Mouse (Mus musculus) gastrocnemius, postnatal 14 days (tissue): ENCODE results near the gene Mogs. TPM values are rescaled to one million over a fixed set of nuclear protein-coding genes. Genes with fewer than 3 reads are reported as not detected.

Experiments used
- DNase-seq: peaks from one replicate; pipeline ENCODE4 v3.0.0; 2021; ENCODE audit warnings: mixed read lengths
- intact Hi-C: fragments of 180-260 bp; cut with DNase I; formaldehyde crosslinking; loops from one replicate; pipeline ENCODE4 v1.15.1; 2025; ENCODE audit warnings: low total_unique reads
- total RNA-seq, 2 experiments: library from RNA; stranded (reverse); gene quantifications; 2 replicates each; pipeline ENCODE4 v1.2.3; 2021

Mogs gene
- total RNA-seq, 2 experiments from 2014 or later: 6.8 to 8.8 TPM

DNA sequence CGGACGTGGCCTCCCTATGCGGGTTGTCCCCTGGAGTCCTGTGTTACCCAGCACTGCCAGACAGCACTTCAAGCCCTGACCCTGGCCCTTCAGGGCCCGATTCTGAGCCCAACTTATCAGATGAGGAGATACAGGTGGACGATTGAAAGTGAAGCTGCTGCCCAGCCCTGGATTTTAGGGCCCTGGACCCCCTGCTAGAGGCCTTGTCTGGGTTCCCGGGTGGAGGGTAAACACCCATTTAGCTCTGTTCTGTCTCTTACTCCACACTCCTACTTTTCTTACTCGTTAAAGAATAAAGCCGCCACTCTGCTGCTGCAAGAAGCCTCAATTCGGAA, 27.4 kb upstream of the Mogs start:
- intact Hi-C loops: no loop called here
- DNase-seq: no peak

DNA sequence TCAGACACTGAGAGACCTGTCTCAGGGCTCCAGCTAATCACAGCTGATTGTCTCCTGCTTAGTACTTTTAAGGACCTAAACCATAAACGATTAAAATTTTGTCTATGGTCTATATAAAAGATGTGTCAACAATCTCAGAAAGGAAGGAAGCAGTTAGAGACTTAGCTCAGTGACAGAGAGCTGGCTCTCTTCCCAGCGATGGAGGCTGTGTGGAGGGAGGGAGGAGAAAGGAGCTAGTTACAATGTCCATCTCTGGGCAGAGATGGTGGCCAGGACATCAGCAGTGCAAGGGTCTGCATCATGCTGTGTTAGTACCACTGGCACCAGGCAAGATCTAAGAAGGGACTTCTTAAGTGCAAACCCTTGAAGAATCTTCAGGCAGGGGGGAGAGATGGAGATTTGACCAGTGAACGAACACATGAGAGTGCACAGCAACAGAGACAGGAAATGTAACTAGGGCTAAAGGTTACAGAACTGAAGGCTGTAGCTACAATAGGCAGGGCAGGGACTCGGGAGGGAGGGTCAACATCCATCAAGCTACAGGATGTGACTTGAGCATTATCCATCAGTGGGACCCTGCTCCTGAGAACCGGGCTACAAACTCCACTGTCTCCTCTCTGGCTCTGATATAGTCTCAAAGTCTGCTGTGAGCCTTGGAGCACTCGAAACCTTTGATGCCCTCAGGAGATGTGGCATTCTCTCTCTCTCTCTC, 22.7 kb upstream of the Mogs start:
- DNase-seq: no peak
- intact Hi-C loops: no loop called here

DNA sequence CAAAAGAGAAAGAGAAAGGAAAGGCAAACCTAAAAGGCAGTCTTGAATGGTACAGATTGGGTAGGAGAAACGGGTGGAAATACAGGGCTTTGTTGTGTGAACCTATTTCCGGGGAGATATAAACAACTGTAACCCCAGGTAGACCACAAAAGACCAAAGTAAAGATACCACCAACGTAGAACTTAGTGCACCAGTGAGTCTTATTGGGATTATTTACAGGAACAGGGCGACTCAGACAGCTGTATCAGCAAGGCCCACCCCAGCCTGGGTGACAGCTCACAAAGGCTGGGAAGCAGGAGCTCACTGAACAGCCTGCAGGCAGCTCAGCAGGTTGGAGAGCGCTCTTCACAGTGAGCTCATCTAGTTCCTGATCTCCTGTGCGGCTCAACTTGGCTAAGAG, 19.3 kb upstream of the Mogs start:
- DNase-seq: no peak
- intact Hi-C loops: no loop called here

DNA sequence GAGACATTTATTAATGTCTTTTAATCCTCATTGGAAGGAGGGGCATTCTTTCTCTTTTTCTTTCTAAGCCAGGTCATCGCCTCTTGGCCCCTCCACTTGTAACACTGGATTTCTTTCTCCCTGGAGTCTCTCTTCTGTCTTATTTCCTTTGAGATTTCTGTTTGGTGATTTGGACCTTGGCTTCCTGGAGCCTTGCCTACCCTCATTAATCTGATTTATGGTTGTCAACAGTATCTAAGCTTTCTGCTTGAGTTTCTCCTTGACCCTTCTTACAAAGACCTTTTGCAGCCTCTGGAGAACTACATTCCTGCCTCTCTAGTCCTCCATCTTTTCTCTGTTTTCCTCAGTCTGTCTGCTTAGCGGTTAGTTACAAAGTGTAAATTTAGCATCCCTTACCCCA, 16.9 kb upstream of the Mogs start:
- intact Hi-C loops: no loop called here
- DNase-seq: no peak

DNA sequence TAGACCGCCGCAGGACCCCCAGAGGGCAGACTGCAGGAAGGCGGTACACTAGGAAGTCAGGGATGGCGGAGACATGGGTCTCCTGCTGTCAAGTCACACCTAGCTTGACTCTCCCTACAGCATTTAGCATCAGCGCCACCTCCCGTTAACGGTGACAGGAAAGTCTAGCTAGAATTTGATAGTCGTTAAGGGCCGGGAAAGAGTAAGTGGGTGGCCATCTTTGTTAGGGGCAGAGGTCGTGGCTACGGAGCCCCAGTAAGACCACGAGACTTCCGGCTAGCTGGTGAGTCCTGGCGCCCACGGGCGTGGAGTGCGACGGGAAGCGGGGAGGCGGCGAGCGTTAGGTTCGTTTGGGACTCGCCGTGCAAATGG, 14.0 kb upstream of the Mogs start, which contains the start of the genes Ccdc142 and Gm42688:
Gene Ccdc142 (plus strand): TSS at position 286 of the 372 bp plus-strand sequence.
Gene Gm42688 (plus strand): TSS at position 302 of the 372 bp plus-strand sequence.
- intact Hi-C loops: loop anchor here (5.0 kb wide), 1 partner anchor 99 kb away; no protein-coding TSS in a partner anchor
- DNase-seq: peak; percentile 88

DNA sequence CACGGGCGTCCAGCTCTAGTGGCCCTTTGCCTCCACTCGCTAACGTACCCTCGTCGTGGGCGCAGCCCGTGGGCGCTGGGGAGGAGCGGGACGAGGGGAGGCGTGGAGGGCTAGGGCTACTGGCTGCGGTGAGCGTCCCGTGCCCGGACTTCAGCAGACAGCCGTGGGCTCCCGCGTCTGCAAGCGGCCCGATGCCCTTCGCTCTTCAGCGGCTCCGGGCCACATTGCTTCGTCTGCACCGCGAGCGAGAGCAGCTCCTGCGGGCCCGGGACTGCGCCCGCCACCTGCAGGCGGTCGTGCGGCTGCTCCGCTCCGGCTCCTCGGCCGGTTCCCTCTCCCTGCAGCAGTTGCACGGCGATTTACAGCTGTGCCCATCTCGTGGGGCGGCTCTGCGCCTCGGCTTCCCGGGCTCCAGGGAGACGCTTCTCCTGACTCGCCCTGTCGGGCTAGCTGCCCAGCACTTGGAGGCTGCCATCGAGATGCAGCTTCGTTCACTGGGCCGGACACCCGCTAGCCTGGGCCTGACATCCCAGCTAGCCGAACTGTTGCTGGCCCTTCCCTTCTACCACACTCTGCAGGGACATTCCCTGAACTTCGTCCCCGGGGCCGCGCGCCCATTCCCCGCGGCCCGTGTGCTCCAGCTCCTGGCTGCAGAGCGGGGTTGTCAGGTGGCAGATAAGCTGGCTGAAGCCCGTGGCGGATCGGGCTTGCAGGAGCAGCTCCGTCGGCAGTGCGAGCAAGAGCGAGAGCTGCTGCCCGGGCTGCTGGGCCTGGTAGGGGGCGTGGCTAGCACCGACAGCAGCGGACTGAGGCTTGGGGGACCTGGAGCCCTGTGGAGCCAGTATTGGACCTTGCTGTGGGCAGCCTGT, 13.4 kb upstream of the Mogs start:
- peak; percentile 76 for DNase-seq
- intact Hi-C loops: loop anchor here (5.0 kb wide), 1 partner anchor 100 kb away; no protein-coding TSS in a partner anchor

DNA sequence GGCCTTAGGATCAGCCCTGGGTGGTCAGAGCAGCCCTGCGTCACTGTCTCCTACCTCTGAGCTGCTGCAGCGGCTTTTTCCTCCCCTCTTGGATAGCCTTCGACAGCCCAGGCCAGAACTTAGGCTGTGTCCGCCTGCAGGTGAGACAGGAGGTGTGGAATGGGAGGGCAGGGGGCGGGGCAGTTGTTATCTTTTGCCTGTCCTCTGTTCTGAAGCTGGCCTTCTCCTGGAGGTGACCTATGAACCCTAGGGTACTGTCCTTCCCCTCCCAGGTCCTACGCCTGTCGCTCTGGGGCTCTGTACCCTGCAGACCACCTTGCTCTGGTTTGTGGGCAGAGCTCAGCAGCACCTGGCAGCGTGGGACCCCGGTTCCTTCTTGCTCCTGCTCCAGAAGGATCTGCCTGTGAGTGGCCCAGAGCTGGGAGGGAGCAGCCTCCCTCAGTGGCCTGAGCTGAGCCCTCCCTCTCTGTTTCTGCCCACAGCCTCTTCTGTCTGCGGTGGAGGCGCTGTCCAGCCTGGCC, 12.1 kb upstream of the Mogs start:
- no peak for DNase-seq
- intact Hi-C loops: loop anchor here (5.0 kb wide), 1 partner anchor 101 kb away; no protein-coding TSS in a partner anchor

DNA sequence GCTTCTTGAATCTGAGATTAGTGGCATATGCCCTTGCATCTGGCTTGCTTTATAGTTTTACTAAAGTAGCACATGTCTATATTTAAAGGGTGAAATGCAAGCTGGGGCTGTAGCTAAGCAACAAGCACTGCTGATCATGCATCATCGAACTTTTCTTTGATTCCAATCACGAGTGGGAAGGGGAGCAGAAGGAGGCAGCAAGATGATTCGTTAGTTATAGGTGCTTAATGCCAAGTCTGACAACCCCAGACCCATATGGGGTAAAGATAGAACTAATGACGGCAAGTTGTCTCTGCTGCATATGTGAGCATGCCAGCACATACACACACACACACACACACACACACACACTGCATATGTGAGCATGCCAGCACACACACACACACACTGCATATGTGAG, 11.1 kb upstream of the Mogs start:
- DNase-seq: no peak
- intact Hi-C loops: loop anchor here (5.0 kb wide), 1 partner anchor 102 kb away; no protein-coding TSS in a partner anchor

DNA sequence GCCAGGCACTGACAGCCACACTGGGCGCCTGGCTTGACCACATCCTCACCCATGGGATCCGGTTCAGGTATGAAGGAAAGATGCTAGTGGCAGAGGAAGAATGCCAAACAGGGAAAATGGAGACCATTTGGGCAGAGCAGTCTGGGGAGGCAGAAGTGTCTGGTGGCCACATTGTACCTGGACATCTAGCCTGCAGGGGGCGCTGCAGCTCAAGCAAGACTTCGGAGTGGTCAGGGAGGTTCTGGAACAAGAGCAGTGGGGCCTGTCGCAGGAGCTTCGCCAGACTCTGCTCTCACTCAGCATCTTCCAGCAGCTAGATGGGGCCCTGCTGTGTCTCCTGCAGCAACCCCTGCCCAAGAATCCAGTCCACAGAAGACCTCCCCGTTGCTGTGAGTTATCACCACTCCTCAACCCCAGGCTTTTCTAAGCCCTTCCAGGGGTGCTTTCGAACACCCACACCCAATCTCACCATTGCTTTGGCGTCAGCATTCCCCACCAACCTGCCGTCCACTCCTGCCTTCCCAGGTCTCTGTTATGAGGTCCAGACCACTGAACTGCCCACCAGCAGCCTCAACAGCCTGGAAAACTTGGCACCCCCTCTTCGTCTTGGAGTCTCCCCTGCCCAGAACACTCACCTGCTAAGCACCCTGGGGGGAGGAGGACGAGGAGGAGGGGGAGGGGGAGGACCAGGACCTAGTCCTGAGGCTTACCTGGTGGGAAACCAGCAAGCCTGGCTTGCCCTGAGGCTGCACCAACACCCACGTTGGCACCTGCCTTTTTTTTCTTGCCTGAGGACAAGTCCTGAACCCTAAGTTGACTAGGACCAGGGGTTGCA, 7.5 kb upstream of the Mogs start:
- intact Hi-C loops: no loop called here
- peak; percentile 84 for DNase-seq

DNA sequence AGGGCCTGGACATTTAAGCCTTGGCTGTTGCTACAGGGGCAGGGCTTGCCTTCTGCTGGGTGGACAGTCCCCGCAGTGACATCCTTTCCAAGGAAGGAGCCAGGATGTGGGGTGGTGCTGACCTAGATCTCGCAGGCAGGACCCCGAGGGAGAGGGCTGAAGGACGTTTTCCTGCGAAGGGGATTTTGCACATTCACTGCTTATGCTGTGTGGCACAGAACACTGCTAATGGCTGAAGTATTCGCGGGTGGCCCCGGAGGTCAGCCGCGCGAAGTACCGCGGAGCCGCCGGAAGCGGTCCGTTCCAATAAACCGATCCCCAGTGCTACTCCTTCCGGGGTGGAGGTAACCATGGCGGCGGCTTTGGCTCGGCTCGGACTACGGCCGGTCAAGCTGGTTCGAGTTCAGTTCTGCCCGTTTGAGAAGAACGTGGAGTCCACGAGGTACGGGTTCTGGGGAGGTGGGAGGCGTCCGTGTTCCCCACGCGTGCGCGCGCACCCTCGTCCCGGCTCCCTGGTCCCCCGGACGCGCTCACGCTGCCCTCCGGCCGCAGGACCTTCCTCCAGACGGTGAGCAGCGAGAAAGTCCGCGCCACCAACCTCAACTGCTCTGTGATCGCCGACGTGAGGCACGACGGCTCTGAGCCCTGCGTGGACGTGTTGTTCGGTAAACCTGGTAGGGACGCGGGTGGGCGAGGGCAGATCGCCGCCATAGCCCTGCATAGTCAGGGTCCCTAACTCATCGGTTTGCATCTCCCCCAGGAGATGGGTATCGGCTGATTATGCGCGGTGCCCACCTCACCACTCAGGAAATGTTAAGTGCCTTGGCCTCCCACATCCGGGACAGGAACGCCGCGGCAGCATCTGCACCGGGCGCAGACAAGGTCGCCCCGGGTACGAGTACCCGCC, 6.3 kb upstream of the Mogs start, which contains the start of gene Mrpl53:
Gene Mrpl53 (plus strand): TSS at position 279 of the 907 bp plus-strand sequence.
- intact Hi-C loops: no loop called here
- DNase-seq: peak; percentile 83

DNA sequence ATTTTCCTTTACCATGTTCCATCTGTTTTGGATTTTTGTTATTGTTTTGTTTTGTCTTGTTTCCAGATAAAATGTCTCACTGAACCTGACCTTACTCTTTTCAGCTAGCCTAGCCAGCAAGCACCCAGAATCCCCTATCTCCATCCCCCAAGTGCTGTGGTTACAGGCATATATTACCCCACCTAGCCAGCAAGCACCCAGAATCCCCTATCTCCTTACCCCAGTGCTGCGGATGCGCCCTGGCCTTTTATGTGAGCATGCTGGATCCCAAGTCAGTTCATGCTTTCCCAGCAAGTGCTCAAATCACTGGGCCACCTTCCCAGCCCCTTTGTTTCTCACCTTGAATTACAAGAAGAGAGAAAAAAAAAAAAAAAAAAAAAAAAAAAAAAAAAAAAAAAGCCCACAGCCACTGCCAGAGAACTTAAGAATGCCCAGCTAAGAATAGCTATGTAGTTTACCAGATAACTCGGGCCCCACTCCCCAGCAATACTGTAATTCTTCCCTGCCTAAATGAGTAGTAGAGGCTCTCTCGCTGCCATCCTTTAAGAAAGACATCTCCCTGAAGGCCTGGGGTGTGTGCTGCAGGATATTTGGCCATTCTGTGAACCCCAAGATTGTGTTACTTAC, 3.7 kb upstream of the Mogs start:
- intact Hi-C loops: no loop called here
- no peak for DNase-seq

DNA sequence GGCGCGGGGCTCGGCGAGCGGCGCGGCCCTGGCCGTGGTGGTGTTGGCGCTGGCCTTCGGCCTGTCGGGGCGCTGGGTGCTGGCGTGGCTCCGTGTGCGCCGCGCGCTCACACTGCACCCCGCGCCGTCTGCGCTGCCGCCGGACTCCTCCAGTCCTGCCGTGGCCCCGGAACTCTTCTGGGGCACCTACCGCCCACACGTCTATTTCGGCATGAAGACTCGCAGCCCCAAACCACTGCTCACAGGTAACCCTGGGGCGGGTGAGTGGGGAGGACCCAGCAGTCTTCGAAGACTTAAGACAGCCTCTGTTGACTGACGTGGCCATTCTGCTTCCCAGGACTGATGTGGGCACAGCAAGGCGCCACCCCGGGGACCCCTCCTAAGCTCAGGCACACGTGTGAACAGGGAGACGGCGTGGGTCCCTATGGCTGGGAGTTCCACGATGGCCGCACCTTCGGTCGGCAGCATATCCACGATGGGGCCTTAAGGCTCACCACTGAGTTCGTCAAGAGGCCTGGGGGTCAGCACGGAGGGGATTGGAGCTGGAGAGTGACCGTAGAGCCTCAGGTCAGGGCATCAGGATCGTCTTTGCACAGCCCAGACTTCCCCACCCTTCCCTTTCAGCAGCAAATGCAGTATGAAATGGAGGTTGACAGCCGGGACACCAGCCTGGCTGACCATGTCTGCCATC, 531 bp downstream of the Mogs start:
- intact Hi-C loops: loop anchor here (5.0 kb wide), 1 partner anchor 46 kb away; no protein-coding TSS in a partner anchor
- DNase-seq: no peak

DNA sequence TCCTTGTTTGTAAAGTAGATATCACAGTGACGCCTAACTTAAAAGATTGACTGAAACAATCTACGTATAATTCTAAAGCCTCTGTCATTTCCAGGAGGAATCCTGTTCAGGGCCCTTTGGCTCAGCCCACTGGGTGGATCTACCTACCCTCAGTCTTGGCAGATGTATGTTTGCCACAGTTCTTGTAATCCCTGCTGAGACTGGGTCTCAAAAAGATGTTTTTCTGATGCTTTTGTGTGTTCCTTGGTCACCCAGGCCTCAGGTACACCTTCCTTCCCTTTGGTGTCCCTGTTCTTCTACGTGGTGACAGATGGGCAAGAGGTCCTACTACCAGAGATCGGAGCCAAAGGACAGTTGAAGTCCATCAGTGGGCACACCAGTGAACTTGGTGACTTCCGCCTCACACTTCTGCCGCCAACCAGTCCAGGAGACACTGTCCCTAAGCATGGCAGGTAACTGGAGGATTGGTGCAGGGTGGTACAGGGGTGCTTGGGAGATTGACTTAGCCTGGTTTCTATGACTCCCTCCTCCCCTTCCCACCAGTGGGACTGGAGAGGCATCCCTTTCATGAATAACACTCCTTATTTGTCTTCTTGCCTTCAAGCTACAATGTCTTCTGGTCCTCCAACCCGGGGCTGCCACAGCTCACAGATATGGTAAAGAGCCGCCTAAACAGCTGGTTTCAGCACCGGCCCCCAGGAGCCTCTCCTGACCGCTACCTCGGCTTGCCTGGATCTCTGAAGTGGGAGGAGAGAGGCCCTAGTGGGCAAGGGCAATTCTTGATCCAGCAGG, 1.3 kb downstream of the Mogs start:
- intact Hi-C loops: loop anchor here (5.0 kb wide), 1 partner anchor 46 kb away; no protein-coding TSS in a partner anchor
- DNase-seq: no peak

DNA sequence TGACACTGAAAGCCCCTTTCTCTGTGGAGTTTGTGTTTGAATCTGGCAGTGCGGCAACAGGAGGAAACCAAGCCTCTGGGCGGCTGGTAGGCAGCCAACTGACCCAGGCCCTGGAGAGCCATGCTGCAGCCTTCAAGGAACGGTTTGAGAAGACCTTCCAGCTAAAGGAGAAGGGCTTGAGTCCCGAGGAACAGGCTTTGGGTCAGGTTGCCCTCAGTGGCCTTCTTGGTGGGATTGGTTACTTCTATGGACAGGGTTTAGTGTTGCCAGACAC, 1.8 kb downstream of the Mogs start:
- no peak for DNase-seq
- intact Hi-C loops: loop anchor here (5.0 kb wide), 1 partner anchor 45 kb away; no protein-coding TSS in a partner anchor

DNA sequence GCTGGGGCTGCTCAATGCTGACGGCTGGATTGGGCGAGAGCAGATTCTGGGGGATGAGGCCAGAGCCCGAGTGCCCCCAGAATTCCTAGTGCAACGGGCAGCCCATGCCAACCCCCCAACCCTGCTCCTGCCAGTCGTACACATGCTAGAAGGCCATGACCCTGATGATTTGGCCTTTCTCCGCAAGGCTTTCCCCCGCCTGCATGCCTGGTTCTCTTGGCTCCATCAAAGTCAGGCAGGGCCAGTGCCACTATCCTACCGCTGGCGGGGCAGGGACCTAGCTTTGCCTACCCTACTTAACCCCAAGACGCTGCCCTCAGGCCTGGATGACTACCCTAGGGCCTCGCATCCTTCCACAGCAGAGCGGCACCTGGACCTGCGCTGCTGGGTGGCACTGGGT, 2.3 kb downstream of the Mogs start:
- intact Hi-C loops: loop anchor here (5.0 kb wide), 1 partner anchor 45 kb away; no protein-coding TSS in a partner anchor
- DNase-seq: no peak

DNA sequence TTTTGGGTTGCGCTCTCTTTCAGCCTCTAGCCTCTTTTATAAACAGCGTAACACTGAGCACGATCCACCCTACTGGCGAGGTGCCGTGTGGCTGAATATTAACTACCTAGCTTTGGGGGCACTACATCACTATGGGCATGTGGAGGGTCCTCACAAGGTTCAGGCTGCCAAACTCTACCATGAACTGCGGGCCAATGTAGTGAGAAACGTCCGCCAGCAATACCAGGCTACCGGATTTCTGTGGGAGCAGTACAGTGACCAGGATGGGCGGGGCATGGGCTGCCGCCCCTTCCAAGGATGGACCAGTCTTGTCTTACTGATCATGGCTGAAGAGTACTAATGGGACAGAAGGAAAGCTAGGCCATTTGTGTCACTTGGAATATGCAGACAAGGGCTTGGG, 3.1 kb downstream of the Mogs start:
- intact Hi-C loops: loop anchor here (5.0 kb wide), 1 partner anchor 44 kb away; no protein-coding TSS in a partner anchor
- no peak for DNase-seq
